Mouse (Mus musculus) embryonic facial prominence, embryonic 14.5 days (tissue): ENCODE results near the gene Phactr4. TPM values are rescaled to one million over a fixed set of nuclear protein-coding genes. Genes with fewer than 3 reads are reported as not detected.

Source experiments
- ATAC-seq: fragments of 200-750 bp; cut with Nextera tagmentation; 2 replicates; pipeline ENCODE4 v1.8.0; 2017; ENCODE audit warnings: low read depth, moderate number of reproducible peaks, moderate TSS enrichment
- DNase-seq: peaks from one replicate; pipeline ENCODE4 v3.0.0-alpha.2; 2015; ENCODE audit warnings: low spot score
- H3K27ac ChIP-seq: fragments of 300-500 bp; sonication (generic); replicated peaks from 2 replicates; pipeline ENCODE4 v1.5.1; 2014; ENCODE audit warnings: low read depth, mild to moderate bottlenecking, low read length, moderate library complexity
- H3K27me3 ChIP-seq: fragments of 300-500 bp; sonication (generic); replicated peaks from 2 replicates; pipeline ENCODE4 v1.6.1; 2014; ENCODE audit warnings: low read length; ENCODE audit not compliant: control insufficient read depth, insufficient read depth
- H3K36me3 ChIP-seq: fragments of 300-500 bp; sonication (generic); 2 replicates; pipeline ENCODE4 v1.6.1; 2014; ENCODE audit warnings: low read length, mixed read lengths; ENCODE audit not compliant: control insufficient read depth, insufficient read depth
- H3K4me1 ChIP-seq: fragments of 300-500 bp; sonication (generic); 2 replicates; pipeline ENCODE4 v1.6.1; 2014; ENCODE audit warnings: antibody characterized with exemption, low read length; ENCODE audit not compliant: control insufficient read depth, insufficient read depth
- H3K4me2 ChIP-seq: fragments of 300-500 bp; sonication (generic); 2 replicates; pipeline ENCODE4 v1.6.1; 2014; ENCODE audit warnings: low read depth, mild to moderate bottlenecking, low read length, moderate library complexity, mixed read lengths
- H3K4me3 ChIP-seq: fragments of 300-500 bp; sonication (generic); 2 replicates; pipeline ENCODE4 v1.5.1; 2014; ENCODE audit warnings: low read depth, mild to moderate bottlenecking, low read length
- H3K9ac ChIP-seq: fragments of 300-500 bp; sonication (generic); 2 replicates; pipeline ENCODE4 v1.6.1; 2014; ENCODE audit warnings: low read depth, mild to moderate bottlenecking, low read length, moderate library complexity, mixed read lengths
- H3K9me3 ChIP-seq: fragments of 300-500 bp; sonication (generic); 2 replicates; pipeline ENCODE4 v1.6.1; 2016; ENCODE audit warnings: low read length; ENCODE audit not compliant: control insufficient read depth
- WGBS: fragments of 180-500 bp; shearing (Covaris S2); extraction: QIAGEN DNeasy Blood & Tissue Kit; methylation state at CpG from one replicate; pipeline ENCODE4 v1.1.7; 2014; 5-methylcytosine and 5-hydroxymethylcytosine counted together
- polyA plus RNA-seq: library from polyadenylated mRNA; unstranded; fragments of >200 nt; fragmentation: Nextera tagmentation; extraction: Ambion mirVana; gene quantifications from 2 replicates; pipeline ENCODE4 v1.2.1, GENCODE M21; 2014

Gene Phactr4
- polyA plus RNA-seq, 1 experiment from 2014 or later: 18.2 TPM

- DNase-seq: peak; percentile 98
- peak; percentile 95 for ATAC-seq
- Histone ChIP-seq H3K27me3 (no peaks in the 10 kb centered on the region), H3K9ac (peak within 1 kb of the TSS; percentile 94), H3K36me3 (peaks cover 44% of the 10 kb centered on the region), H3K4me3 (peak within 1 kb of the TSS; percentile 85), H3K4me1 (peaks cover 10% of the 10 kb centered on the region), H3K9me3 (no peaks in the 10 kb centered on the region), H3K27ac (peak within 1 kb of the TSS; percentile 92), H3K4me2 (peak within 1 kb of the TSS; percentile 79)
- WGBS: under 1% methylated on average over 31 of the region's 31 CpGs
Measured at GRCm38 (mm10) chr4:132353481-132353885, 68.8 kb downstream of the Phactr4 start, which contains the start of gene Rcc1. Gene Rcc1, minus strand, starts transcription at chr4:132353605.

GRCm38 (mm10) chr4:132352739-132353138 lies 69.5 kb downstream of the Phactr4 start:
- Histone ChIP-seq H3K4me2 (peak overlapping the region; percentile 79), H3K36me3 (peaks cover 37% of the 10 kb centered on the region), H3K27ac (peak overlapping the region; percentile 92), H3K9ac (peak overlapping the region; percentile 94), H3K27me3 (no peaks in the 10 kb centered on the region), H3K4me3 (peak overlapping the region; percentile 85), H3K4me1 (peaks cover 10% of the 10 kb centered on the region), H3K9me3 (no peaks in the 10 kb centered on the region)
- WGBS: under 1% methylated on average over 14 of the region's 14 CpGs
- ATAC-seq (no peak), DNase-seq (no peak)

- DNase-seq (no peak), ATAC-seq (no peak)
- peaks cover 10% of the 10 kb centered on the region for H3K4me1 ChIP-seq
- H3K27me3 ChIP-seq: no peaks in the 10 kb centered on the region
- no peak overlapping the region for H3K27ac ChIP-seq
- peaks cover 26% of the 10 kb centered on the region for H3K36me3 ChIP-seq
- 42% methylated on average over 1 of the region's 1 CpGs for WGBS
- H3K4me2 ChIP-seq: peak overlapping the region; percentile 79
- H3K4me3 ChIP-seq: peak overlapping the region; percentile 85
- H3K9me3 ChIP-seq: no peaks in the 10 kb centered on the region
- H3K9ac ChIP-seq: peak overlapping the region; percentile 94; the same call in 1 of the 2 replicates
Measured at GRCm38 (mm10) chr4:132351401-132351800, 70.9 kb downstream of the Phactr4 start.

GRCm38 (mm10) chr4:132350854-132351253 lies 71.4 kb downstream of the Phactr4 start:
- Histone ChIP-seq H3K9me3 (no peaks in the 10 kb centered on the region), H3K9ac (0 out of 2 replicates have a peak overlapping the region, but pooled peaks have one; percentile 30), H3K36me3 (peaks cover 23% of the 10 kb centered on the region), H3K4me2 (no peak overlapping the region), H3K4me3 (no peak overlapping the region), H3K27me3 (no peaks in the 10 kb centered on the region), H3K4me1 (peaks cover 10% of the 10 kb centered on the region), H3K27ac (no peak overlapping the region; the same call in 1 of the 2 replicates)
- DNase-seq (no peak), ATAC-seq (no peak)
- WGBS: 62% methylated on average over 3 of the region's 3 CpGs

GRCm38 (mm10) chr4:132350123-132350740 lies 72.1 kb downstream of the Phactr4 start:
- no peak overlapping the region for H3K4me2 ChIP-seq
- H3K36me3 ChIP-seq: peaks cover 19% of the 10 kb centered on the region
- WGBS: 46% methylated on average over 2 of the region's 2 CpGs
- no peak overlapping the region for H3K4me3 ChIP-seq
- H3K27ac ChIP-seq: no peak overlapping the region
- H3K9ac ChIP-seq: no peak overlapping the region
- H3K27me3 ChIP-seq: no peaks in the 10 kb centered on the region
- no peaks in the 10 kb centered on the region for H3K9me3 ChIP-seq
- ATAC-seq (no peak), DNase-seq (no peak)
- H3K4me1 ChIP-seq: peaks cover 10% of the 10 kb centered on the region

GRCm38 (mm10) chr4:132349495-132350122 lies 72.7 kb downstream of the Phactr4 start:
- Histone ChIP-seq H3K36me3 (peaks cover 19% of the 10 kb centered on the region), H3K4me3 (no peak overlapping the region), H3K27me3 (no peaks in the 10 kb centered on the region), H3K4me2 (no peak overlapping the region), H3K27ac (no peak overlapping the region), H3K4me1 (peaks cover 14% of the 10 kb centered on the region), H3K9me3 (no peaks in the 10 kb centered on the region), H3K9ac (no peak overlapping the region)
- 56% methylated on average over 3 of the region's 3 CpGs for WGBS
- DNase-seq (no peak), ATAC-seq (no peak)

- peaks cover 19% of the 10 kb centered on the region for H3K4me1 ChIP-seq
- DNase-seq (no peak), ATAC-seq (no peak)
- no peak overlapping the region for H3K27ac ChIP-seq
- H3K36me3 ChIP-seq: peaks cover 14% of the 10 kb centered on the region
- no peak overlapping the region for H3K4me2 ChIP-seq
- H3K9ac ChIP-seq: no peak overlapping the region
- H3K27me3 ChIP-seq: no peaks in the 10 kb centered on the region
- no peak overlapping the region for H3K4me3 ChIP-seq
- 72% methylated on average over 3 of the region's 3 CpGs for WGBS
- no peaks in the 10 kb centered on the region for H3K9me3 ChIP-seq
Measured at GRCm38 (mm10) chr4:132346661-132347060, 75.6 kb downstream of the Phactr4 start.

- Histone ChIP-seq H3K27ac (no peak overlapping the region), H3K9me3 (no peaks in the 10 kb centered on the region), H3K4me1 (peaks cover 15% of the 10 kb centered on the region), H3K27me3 (no peaks in the 10 kb centered on the region), H3K4me2 (no peak overlapping the region), H3K36me3 (peaks cover 10% of the 10 kb centered on the region), H3K4me3 (no peak overlapping the region), H3K9ac (no peak overlapping the region)
- no peak for DNase-seq
- no peak for ATAC-seq
- 83% methylated on average over 4 of the region's 4 CpGs for WGBS
Measured at GRCm38 (mm10) chr4:132346261-132346660, 76.0 kb downstream of the Phactr4 start.
